Mouse (Mus musculus): ENCODE results near the gene Fry. TPM values are rescaled to one million over a fixed set of nuclear protein-coding genes. Genes with fewer than 3 reads are reported as not detected.
A peak's percentile ranks its signal among the peaks of the same experiment; 100 is the strongest.

Gene Fry
- polyA plus RNA-seq, 1 experiment from 2014 or later = 35.4 TPM

DNA sequence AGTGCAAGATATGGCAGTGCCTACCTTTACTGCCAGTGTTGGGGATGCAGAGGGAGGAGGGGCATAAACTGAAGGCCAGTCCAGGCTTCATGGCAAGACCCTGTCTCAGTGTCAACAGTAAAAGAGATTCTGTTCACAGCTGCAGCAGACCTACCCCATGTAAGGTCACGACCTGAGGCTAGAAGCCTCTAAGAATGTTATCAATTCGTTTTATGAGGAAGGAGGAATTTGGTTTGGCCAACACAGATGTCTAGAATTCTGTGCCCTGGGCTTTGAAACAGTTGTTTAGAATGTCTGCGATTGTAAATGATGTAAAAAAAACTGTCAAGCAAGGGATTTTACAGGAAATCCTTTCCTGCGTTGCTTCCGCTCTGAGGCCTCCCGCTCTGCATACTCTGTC lies 299.6 kb downstream of the Fry start:
- no peak overlapping the region for H3K27ac ChIP-seq
- no peak for ATAC-seq
- H3K4me2 ChIP-seq (replicated peaks) = no peak overlapping the region
- no peaks in the 10 kb centered on the region for H3K27me3 ChIP-seq
- no peaks in the 10 kb centered on the region for H3K4me1 ChIP-seq (replicated peaks)
- H3K4me3 ChIP-seq (replicated peaks) = no peak overlapping the region
- peaks cover 84% of the 10 kb centered on the region for H3K36me3 ChIP-seq
- no peak overlapping the region for H3K9ac ChIP-seq (replicated peaks)
- H3K9me3 ChIP-seq = peaks cover 12% of the 10 kb centered on the region; the same call in 1 of the 2 replicates
- 79% methylated on average over 6 of the region's 6 CpGs for WGBS

DNA sequence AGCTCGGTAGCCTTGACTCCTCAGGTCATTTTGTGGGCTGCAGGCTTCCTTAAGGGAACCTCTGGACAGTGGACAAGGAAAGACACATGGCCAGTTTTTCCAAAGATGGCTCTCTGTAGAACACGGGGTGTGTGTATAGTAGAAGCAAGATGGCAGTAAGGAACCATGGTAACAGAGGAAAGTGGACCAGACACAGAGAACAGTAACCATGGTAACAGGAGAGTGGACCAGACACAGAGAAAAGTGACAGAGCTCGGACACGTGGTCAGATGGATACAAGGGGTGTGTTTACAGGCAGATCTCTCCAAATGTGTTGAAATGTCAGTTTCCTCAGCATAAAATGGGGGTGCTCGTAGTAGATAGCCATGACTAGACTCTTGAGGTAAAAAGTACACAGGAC lies 306.6 kb downstream of the Fry start:
- H3K4me3 ChIP-seq (replicated peaks) = no peak overlapping the region
- WGBS = 78% methylated on average over 5 of the region's 5 CpGs
- no peak overlapping the region for H3K27ac ChIP-seq
- H3K4me2 ChIP-seq (replicated peaks) = no peak overlapping the region
- no peak overlapping the region for H3K9ac ChIP-seq (replicated peaks)
- peak; percentile 45; the same call in 1 of the 2 replicates for ATAC-seq
- peaks cover 63% of the 10 kb centered on the region for H3K36me3 ChIP-seq
- no peaks in the 10 kb centered on the region for H3K4me1 ChIP-seq (replicated peaks)
- H3K9me3 ChIP-seq = no peaks in the 10 kb centered on the region
- H3K27me3 ChIP-seq = no peaks in the 10 kb centered on the region

DNA sequence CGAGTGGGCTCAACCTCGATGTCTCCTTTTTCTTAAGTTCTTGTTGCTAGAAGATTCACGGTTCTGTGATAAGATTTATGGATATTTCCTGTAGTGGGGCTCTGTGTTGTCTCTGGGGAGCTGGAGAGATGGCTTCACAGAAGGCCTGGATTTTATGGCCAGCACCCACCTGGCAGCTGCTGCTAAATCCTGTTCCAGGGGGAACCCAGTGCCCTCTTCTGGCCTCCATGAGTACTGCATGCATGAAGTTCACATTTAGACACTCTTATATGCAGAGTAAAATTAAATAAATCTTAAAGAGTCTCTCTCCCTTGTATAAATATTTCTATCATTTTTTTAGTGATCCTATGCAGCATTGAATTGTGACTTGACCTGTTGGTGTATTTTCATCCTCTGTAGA lies 308.1 kb downstream of the Fry start:
- Histone ChIP-seq H3K9me3 (no peaks in the 10 kb centered on the region), H3K4me2 (replicated peaks) (no peak overlapping the region), H3K4me1 (replicated peaks) (no peaks in the 10 kb centered on the region), H3K4me3 (replicated peaks) (no peak overlapping the region), H3K27me3 (no peaks in the 10 kb centered on the region), H3K27ac (no peak overlapping the region), H3K36me3 (peaks cover 60% of the 10 kb centered on the region), H3K9ac (replicated peaks) (no peak overlapping the region)
- 93% methylated on average over 3 of the region's 3 CpGs for WGBS
- ATAC-seq = no peak

DNA sequence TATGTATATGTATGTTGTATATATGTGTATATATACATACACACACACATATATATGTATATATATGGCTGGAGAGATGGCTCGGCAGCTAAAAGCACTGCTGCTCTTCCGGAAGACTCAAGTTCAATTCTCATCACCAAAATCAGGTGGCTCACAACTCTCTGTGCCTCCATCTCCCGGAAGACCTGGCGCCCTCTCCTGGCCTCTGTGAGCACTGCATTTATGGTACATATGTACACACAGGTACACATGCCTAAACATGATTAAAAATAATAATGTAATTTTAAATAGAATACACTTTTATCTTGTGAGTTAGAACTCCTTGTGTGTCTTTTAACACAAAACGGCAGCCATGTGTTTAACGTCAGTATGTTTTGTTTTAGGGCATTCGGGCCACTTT lies 312.8 kb downstream of the Fry start:
- no peaks in the 10 kb centered on the region; the same call in 1 of the 2 replicates for H3K9me3 ChIP-seq
- no peak overlapping the region for H3K9ac ChIP-seq (replicated peaks)
- no peak overlapping the region for H3K4me2 ChIP-seq (replicated peaks)
- H3K4me1 ChIP-seq (replicated peaks) = no peaks in the 10 kb centered on the region
- H3K27me3 ChIP-seq = no peaks in the 10 kb centered on the region
- peaks cover 66% of the 10 kb centered on the region for H3K36me3 ChIP-seq
- ATAC-seq = no peak
- H3K27ac ChIP-seq = no peak overlapping the region
- no peak overlapping the region for H3K4me3 ChIP-seq (replicated peaks)
- WGBS = 94% methylated on average over 7 of the region's 7 CpGs

DNA sequence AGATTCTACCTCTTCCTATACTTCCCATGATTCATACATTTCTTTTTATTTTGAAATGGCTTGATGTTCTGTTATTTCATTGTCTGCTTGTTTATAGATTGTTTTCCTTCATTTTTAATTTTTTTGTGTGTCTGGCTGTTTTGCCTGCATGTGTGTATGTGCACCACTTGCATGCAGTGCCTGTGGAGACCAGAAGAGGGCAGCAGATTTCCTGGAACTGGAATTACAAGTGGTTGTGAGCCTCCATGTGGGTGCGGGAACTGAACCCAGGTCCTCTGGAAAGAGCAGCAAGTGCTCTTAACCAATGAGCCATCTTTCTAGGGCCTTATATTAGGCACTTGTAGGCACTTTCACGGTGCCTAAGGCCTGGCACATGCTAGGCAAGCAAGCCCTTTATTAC lies 314.5 kb downstream of the Fry start:
- no peak overlapping the region for H3K4me3 ChIP-seq (replicated peaks)
- 0 out of 2 replicates have a peak, but pooled peaks cover 4% of the 10 kb centered on the region for H3K4me1 ChIP-seq (replicated peaks)
- no peaks in the 10 kb centered on the region; the same call in 1 of the 2 replicates for H3K9me3 ChIP-seq
- WGBS = 94% methylated on average over 2 of the region's 2 CpGs
- H3K27ac ChIP-seq = no peak overlapping the region
- H3K27me3 ChIP-seq = no peaks in the 10 kb centered on the region
- no peak overlapping the region for H3K4me2 ChIP-seq (replicated peaks)
- no peak overlapping the region for H3K9ac ChIP-seq (replicated peaks)
- H3K36me3 ChIP-seq = peaks cover 66% of the 10 kb centered on the region
- no peak for ATAC-seq

DNA sequence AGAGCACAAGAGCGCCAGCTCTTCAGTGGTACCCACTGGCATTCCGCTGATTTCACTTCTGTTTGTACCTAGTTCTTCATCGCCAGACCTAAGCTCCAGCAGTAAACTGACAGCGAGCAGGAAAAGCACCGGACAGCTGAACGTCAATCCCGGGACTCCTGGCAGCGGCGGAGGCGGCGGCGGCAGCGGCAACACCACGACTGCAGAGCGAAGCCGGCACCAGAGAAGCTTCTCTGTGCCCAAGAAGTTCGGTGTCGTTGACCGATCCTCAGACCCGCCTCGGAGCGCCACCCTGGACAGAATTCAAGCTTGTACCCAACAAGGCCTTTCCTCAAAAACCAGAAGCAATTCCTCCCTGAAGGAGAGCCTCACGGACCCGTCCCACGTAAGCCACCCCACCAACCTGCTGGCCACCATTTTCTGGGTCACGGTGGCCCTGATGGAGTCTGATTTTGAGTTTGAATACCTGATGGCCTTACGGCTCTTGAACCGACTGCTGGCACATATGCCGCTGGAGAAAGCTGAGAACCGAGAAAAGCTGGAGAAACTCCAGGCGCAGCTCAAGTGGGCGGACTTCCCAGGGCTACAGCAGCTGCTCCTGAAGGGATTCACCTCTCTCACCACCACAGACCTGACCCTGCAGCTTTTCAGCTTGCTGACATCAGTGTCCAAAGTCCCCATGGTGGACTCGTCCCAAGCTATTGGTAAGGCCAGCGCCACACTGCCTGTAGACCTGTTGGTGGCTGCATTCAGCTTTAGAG lies 318.4 kb downstream of the Fry start:
- H3K27ac ChIP-seq = no peak overlapping the region
- H3K9ac ChIP-seq (replicated peaks) = peak overlapping the region; percentile 41; the same call in 1 of the 2 replicates
- H3K4me2 ChIP-seq (replicated peaks) = peak overlapping the region; percentile 50
- H3K36me3 ChIP-seq = peaks cover 66% of the 10 kb centered on the region
- WGBS = 24% methylated on average over 34 of the region's 34 CpGs
- no peak for ATAC-seq
- H3K4me3 ChIP-seq (replicated peaks) = peak overlapping the region; percentile 22
- no peaks in the 10 kb centered on the region for H3K27me3 ChIP-seq
- no peaks in the 10 kb centered on the region; the same call in 1 of the 2 replicates for H3K9me3 ChIP-seq
- H3K4me1 ChIP-seq (replicated peaks) = 0 out of 2 replicates have a peak, but pooled peaks cover 4% of the 10 kb centered on the region

DNA sequence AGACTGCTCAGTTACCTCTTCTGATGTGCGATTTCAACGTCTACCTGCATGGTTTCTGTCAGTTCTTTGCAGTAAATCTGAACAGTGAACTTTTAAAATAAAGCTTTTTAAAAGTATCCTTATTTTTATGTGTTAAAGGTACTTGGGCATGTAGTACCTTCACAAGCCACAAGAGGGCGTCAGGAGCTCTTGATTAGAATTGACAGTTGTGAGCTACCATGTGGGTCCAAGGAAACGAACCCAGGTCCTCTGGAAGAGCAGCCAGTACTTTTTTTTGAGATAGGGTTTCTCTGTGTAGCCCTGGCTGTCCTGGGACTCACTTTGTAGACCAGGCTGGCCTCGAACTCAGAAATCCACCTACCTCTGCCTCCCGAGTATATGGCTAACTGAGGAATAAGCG lies 323.2 kb downstream of the Fry start:
- H3K4me1 ChIP-seq (replicated peaks) = 0 out of 2 replicates have a peak, but pooled peaks cover under 1% of the 10 kb centered on the region
- ATAC-seq = no peak
- peaks cover 45% of the 10 kb centered on the region for H3K36me3 ChIP-seq
- no peak overlapping the region for H3K27ac ChIP-seq
- 39% methylated on average over 7 of the region's 7 CpGs for WGBS
- no peaks in the 10 kb centered on the region for H3K27me3 ChIP-seq
- H3K9me3 ChIP-seq = no peaks in the 10 kb centered on the region
- no peak overlapping the region for H3K4me3 ChIP-seq (replicated peaks)
- no peak overlapping the region for H3K9ac ChIP-seq (replicated peaks)
- H3K4me2 ChIP-seq (replicated peaks) = no peak overlapping the region

DNA sequence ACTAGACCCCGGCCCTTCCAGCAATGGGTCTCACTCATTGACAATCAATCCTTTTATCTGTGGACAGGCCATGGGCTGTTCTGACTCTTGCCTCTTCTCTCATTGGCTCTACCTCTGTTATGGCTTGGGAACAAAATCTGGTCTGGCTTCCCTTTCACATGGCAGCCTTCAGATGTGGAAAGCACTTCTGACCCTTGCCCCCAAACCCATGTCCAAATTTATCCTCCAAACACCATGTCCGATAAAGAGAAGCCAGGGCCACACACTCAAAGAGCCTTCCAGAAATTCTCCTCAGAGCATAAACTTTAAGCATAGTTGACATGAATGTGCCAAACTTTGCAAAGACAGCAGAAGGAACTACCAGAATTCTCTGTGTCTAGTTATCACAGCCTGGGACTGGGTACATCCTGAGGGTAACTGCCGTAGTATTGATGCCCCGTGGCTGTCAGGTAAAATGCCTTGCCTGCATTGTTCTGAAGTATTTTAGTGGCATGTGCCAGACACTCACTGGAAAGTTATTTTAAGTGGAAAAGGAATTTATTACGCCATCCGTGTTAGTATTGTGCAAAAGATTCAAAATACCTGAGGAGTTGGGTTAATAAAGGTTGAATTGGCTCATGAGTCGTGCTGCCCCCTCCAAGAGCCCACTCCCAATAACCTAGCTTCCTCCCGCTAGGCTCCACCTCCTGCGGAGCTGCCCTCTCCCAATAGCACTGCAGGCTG lies 333.0 kb downstream of the Fry start:
- WGBS = 84% methylated on average over 9 of the region's 9 CpGs
- H3K9ac ChIP-seq (replicated peaks) = no peak overlapping the region

DNA sequence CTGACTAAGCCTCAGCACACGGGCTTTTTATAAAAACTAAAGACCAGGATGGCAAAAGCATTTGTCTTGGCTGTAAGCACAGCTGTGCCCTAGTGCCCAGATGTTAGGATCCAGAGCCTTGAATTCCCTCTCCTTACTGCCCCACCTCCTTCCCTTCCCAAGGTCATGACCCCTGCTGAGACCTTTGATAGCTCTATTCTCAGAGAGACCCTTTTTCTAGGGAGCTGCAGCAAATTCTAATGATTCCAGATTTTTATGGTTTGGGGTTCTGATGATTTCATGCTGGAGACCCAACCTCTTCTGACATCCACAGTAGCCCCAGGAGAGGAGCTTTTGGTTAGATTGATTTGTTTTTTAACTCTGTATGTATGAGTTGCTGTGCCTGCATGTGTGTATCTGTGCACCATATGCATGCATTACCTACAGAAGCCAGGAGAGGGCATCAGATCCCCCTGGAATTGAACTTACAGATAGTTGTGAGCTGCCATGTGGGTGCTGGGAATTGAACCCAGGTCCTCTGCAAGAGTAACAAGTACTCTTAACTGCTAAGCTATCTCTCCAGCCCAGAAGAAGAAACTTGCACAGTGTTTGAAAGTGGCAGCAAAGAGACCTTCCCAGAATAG lies 333.7 kb downstream of the Fry start:
- Histone ChIP-seq H3K9me3 (peaks cover 12% of the 10 kb centered on the region; the same call in 1 of the 2 replicates), H3K4me1 (replicated peaks) (no peaks in the 10 kb centered on the region), H3K4me2 (replicated peaks) (no peak overlapping the region), H3K4me3 (replicated peaks) (no peak overlapping the region), H3K27me3 (no peaks in the 10 kb centered on the region), H3K36me3 (peaks cover 89% of the 10 kb centered on the region), H3K27ac (no peak overlapping the region), H3K9ac (replicated peaks) (no peak overlapping the region)
- WGBS = 56% methylated on average over 1 of the region's 1 CpGs
- no peak for ATAC-seq

More for the DNA sequence above, 333.0 kb downstream of the Fry start:
- no peak overlapping the region for H3K4me3 ChIP-seq (replicated peaks)
- no peaks in the 10 kb centered on the region for H3K4me1 ChIP-seq (replicated peaks)
- peaks cover 91% of the 10 kb centered on the region for H3K36me3 ChIP-seq
- H3K4me2 ChIP-seq (replicated peaks) = no peak overlapping the region
- peaks cover 12% of the 10 kb centered on the region; the same call in 1 of the 2 replicates for H3K9me3 ChIP-seq
- H3K27ac ChIP-seq = no peak overlapping the region
- no peaks in the 10 kb centered on the region for H3K27me3 ChIP-seq
- no peak for ATAC-seq

DNA sequence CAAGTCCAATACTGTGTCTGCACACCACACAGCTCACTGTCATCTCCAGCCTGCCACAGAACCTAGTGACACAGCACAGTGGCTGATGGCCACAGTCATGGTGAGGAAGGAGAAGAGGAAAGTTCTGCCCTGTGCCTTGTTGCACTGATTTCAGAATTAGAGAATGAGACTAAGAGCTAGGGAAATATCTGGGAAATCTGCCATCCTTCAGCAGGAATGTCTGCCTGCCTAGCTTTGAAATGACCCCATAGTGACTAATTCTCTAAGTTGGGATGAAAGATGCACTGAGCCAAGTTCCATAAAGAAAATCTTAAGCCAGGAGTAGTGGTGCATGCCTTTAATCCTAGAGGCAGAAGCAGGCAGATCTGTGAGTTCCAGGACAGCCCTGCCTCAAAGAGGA lies 334.2 kb downstream of the Fry start:
- no peak overlapping the region for H3K4me2 ChIP-seq (replicated peaks)
- H3K4me1 ChIP-seq (replicated peaks) = no peaks in the 10 kb centered on the region
- H3K4me3 ChIP-seq (replicated peaks) = no peak overlapping the region
- no peak overlapping the region for H3K27ac ChIP-seq
- peaks cover 88% of the 10 kb centered on the region for H3K36me3 ChIP-seq
- peaks cover 12% of the 10 kb centered on the region; the same call in 1 of the 2 replicates for H3K9me3 ChIP-seq
- ATAC-seq = no peak
- no peaks in the 10 kb centered on the region for H3K27me3 ChIP-seq
- H3K9ac ChIP-seq (replicated peaks) = no peak overlapping the region

DNA sequence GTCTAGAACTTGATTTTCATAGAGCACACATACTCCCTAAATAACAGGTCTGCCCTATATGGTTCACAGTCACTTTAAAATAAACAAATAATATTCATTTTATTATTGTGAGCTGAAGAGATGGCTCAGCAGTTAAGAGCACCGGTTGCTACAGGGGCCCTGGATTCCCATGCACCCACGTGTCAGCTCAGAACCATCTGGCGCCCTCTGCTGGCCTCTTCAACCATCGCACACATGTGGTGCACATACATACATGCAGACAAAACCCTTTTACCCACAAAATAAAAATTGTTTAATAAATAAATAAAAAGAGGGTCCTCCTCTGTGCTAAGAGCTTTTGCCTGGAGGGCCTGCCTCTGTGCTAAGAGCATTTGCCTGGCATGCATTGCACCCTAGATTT lies 335.0 kb downstream of the Fry start:
- Histone ChIP-seq H3K4me3 (replicated peaks) (no peak overlapping the region), H3K9me3 (peaks cover 12% of the 10 kb centered on the region; the same call in 1 of the 2 replicates), H3K9ac (replicated peaks) (no peak overlapping the region), H3K27ac (no peak overlapping the region), H3K27me3 (no peaks in the 10 kb centered on the region), H3K4me1 (replicated peaks) (no peaks in the 10 kb centered on the region), H3K36me3 (peaks cover 89% of the 10 kb centered on the region), H3K4me2 (replicated peaks) (no peak overlapping the region)
- 77% methylated on average over 4 of the region's 4 CpGs for WGBS
- ATAC-seq = no peak
